Mouse (Mus musculus) stomach, embryonic 14.5 days (tissue): ENCODE measurements around the gene Smpd3. TPM values are rescaled to one million over a fixed set of nuclear protein-coding genes. Genes with fewer than 3 reads are reported as not detected.

Source experiments
- ATAC-seq: fragments of 200-750 bp; cut with Nextera tagmentation; 2 replicates; pipeline ENCODE4 v1.8.0; 2017; ENCODE audit warnings: low read depth, moderate TSS enrichment; ENCODE audit not compliant: insufficient number of reproducible peaks, insufficient read depth, low FRiP score
- H3K27ac ChIP-seq: fragments of 300-500 bp; sonication (generic); 2 replicates; pipeline ENCODE4 v1.5.1; 2014; ENCODE audit warnings: mild to moderate bottlenecking, low read length, moderate library complexity, mixed read lengths
- H3K27me3 ChIP-seq: fragments of 300-500 bp; sonication (generic); 2 replicates; pipeline ENCODE4 v1.6.1; 2014; ENCODE audit warnings: low read length, control low read depth, mixed read lengths; ENCODE audit not compliant: control insufficient read depth, insufficient read depth
- H3K36me3 ChIP-seq: fragments of 300-500 bp; sonication (generic); 2 replicates; pipeline ENCODE4 v1.6.1; 2014; ENCODE audit warnings: mild to moderate bottlenecking, control low read depth, low read length, moderate library complexity, mixed read lengths; ENCODE audit not compliant: control insufficient read depth, insufficient read depth
- H3K4me1 ChIP-seq: fragments of 300-500 bp; sonication (generic); 2 replicates; pipeline ENCODE4 v1.6.1; 2014; ENCODE audit warnings: low read length, control low read depth, mixed read lengths; ENCODE audit not compliant: control insufficient read depth, insufficient read depth
- H3K4me2 ChIP-seq: fragments of 300-500 bp; sonication (generic); replicated peaks from 2 replicates; pipeline ENCODE4 v1.6.1; 2014; ENCODE audit warnings: low read depth, low read length, control low read depth
- H3K4me3 ChIP-seq: fragments of 300-500 bp; sonication (generic); 2 replicates; pipeline ENCODE4 v1.5.1; 2014; ENCODE audit warnings: low read depth, low read length, control low read depth
- H3K9ac ChIP-seq: fragments of 300-500 bp; sonication (generic); replicated peaks from 2 replicates; pipeline ENCODE4 v1.6.1; 2014; ENCODE audit warnings: low read depth, mild to moderate bottlenecking, control low read depth, low read length, moderate library complexity, mixed read lengths
- H3K9me3 ChIP-seq: fragments of 300-500 bp; sonication (generic); 2 replicates; pipeline ENCODE4 v1.6.1; 2016; ENCODE audit warnings: low read depth, low read length, control low read depth; ENCODE audit not compliant: control insufficient read depth
- WGBS: fragments of 180-500 bp; shearing (Covaris S2); extraction: QIAGEN DNeasy Blood & Tissue Kit; methylation state at CpG from one replicate; pipeline ENCODE4 v1.1.7; 2014; 5-methylcytosine and 5-hydroxymethylcytosine counted together
- polyA plus RNA-seq: library from polyadenylated mRNA; unstranded; fragments of >200 nt; fragmentation: Nextera tagmentation; extraction: Ambion mirVana; gene quantifications from 2 replicates; pipeline ENCODE4 v1.2.1, GENCODE M21; 2014

Gene Smpd3
- polyA plus RNA-seq, 1 experiment from 2014 or later = 9.7 TPM

- Histone ChIP-seq H3K9ac (no peak overlapping the region), H3K4me3 (no peak overlapping the region), H3K4me2 (no peak overlapping the region), H3K27me3 (no peaks in the 10 kb centered on the region), H3K36me3 (no peaks in the 10 kb centered on the region), H3K9me3 (no peaks in the 10 kb centered on the region), H3K4me1 (no peaks in the 10 kb centered on the region), H3K27ac (no peak overlapping the region)
- ATAC-seq = no peak
- WGBS = 62% methylated on average over 5 of the region's 5 CpGs
These were observed 27.0 kb upstream of the Smpd3 start for GRCm38 (mm10) chr8:106364837-106365236.

GRCm38 (mm10) chr8:106364278-106364677 lies 26.5 kb upstream of the Smpd3 start:
- H3K4me3 ChIP-seq = no peak overlapping the region
- H3K4me1 ChIP-seq = no peaks in the 10 kb centered on the region
- no peak overlapping the region for H3K4me2 ChIP-seq
- no peak overlapping the region for H3K9ac ChIP-seq
- WGBS = 64% methylated on average over 8 of the region's 8 CpGs
- no peaks in the 10 kb centered on the region for H3K36me3 ChIP-seq
- H3K27me3 ChIP-seq = no peaks in the 10 kb centered on the region
- H3K27ac ChIP-seq = no peak overlapping the region
- no peaks in the 10 kb centered on the region for H3K9me3 ChIP-seq
- ATAC-seq = no peak

- H3K9me3 ChIP-seq = no peaks in the 10 kb centered on the region
- H3K9ac ChIP-seq = no peak overlapping the region
- ATAC-seq = no peak
- H3K36me3 ChIP-seq = no peaks in the 10 kb centered on the region
- H3K4me3 ChIP-seq = no peak overlapping the region
- H3K4me2 ChIP-seq = no peak overlapping the region
- H3K27ac ChIP-seq = no peak overlapping the region
- WGBS = 75% methylated on average over 8 of the region's 8 CpGs
- no peaks in the 10 kb centered on the region for H3K27me3 ChIP-seq
- H3K4me1 ChIP-seq = no peaks in the 10 kb centered on the region
These were observed 25.5 kb upstream of the Smpd3 start for GRCm38 (mm10) chr8:106363321-106363720.

GRCm38 (mm10) chr8:106359650-106360338 lies 22.0 kb upstream of the Smpd3 start:
- Histone ChIP-seq H3K9ac (no peak overlapping the region), H3K27me3 (no peaks in the 10 kb centered on the region), H3K27ac (no peak overlapping the region), H3K9me3 (no peaks in the 10 kb centered on the region), H3K4me1 (no peaks in the 10 kb centered on the region), H3K4me2 (no peak overlapping the region), H3K4me3 (no peak overlapping the region), H3K36me3 (no peaks in the 10 kb centered on the region)
- 71% methylated on average over 4 of the region's 4 CpGs for WGBS
- no peak for ATAC-seq

GRCm38 (mm10) chr8:106351135-106351534 lies 13.3 kb upstream of the Smpd3 start:
- no peak overlapping the region for H3K4me2 ChIP-seq
- H3K27me3 ChIP-seq = no peaks in the 10 kb centered on the region
- H3K4me1 ChIP-seq = no peaks in the 10 kb centered on the region
- no peak for ATAC-seq
- 56% methylated on average over 2 of the region's 2 CpGs for WGBS
- no peaks in the 10 kb centered on the region for H3K36me3 ChIP-seq
- H3K9me3 ChIP-seq = no peaks in the 10 kb centered on the region
- no peak overlapping the region for H3K4me3 ChIP-seq
- H3K9ac ChIP-seq = no peak overlapping the region
- no peak overlapping the region for H3K27ac ChIP-seq

- Histone ChIP-seq H3K4me2 (no peak overlapping the region), H3K36me3 (no peaks in the 10 kb centered on the region), H3K4me3 (no peak overlapping the region), H3K9ac (no peak overlapping the region), H3K27me3 (no peaks in the 10 kb centered on the region), H3K4me1 (no peaks in the 10 kb centered on the region), H3K9me3 (no peaks in the 10 kb centered on the region), H3K27ac (no peak overlapping the region)
- no peak for ATAC-seq
- WGBS = 64% methylated on average over 11 of the region's 11 CpGs
These were observed 11.6 kb upstream of the Smpd3 start for GRCm38 (mm10) chr8:106349398-106349797.

GRCm38 (mm10) chr8:106346123-106346522 lies 8.3 kb upstream of the Smpd3 start:
- no peak overlapping the region for H3K4me3 ChIP-seq
- H3K4me1 ChIP-seq = no peaks in the 10 kb centered on the region
- 75% methylated on average over 6 of the region's 6 CpGs for WGBS
- no peaks in the 10 kb centered on the region for H3K36me3 ChIP-seq
- ATAC-seq = no peak
- H3K9me3 ChIP-seq = no peaks in the 10 kb centered on the region
- H3K27me3 ChIP-seq = no peaks in the 10 kb centered on the region
- no peak overlapping the region for H3K9ac ChIP-seq
- H3K27ac ChIP-seq = no peak overlapping the region
- no peak overlapping the region for H3K4me2 ChIP-seq

GRCm38 (mm10) chr8:106343471-106343870 lies 5.7 kb upstream of the Smpd3 start:
- H3K9ac ChIP-seq = no peak overlapping the region
- ATAC-seq = no peak
- WGBS = 71% methylated on average over 5 of the region's 5 CpGs
- no peaks in the 10 kb centered on the region for H3K4me1 ChIP-seq
- no peaks in the 10 kb centered on the region for H3K9me3 ChIP-seq
- no peaks in the 10 kb centered on the region for H3K27me3 ChIP-seq
- no peaks in the 10 kb centered on the region for H3K36me3 ChIP-seq
- no peak overlapping the region for H3K27ac ChIP-seq
- no peak overlapping the region for H3K4me3 ChIP-seq
- no peak overlapping the region for H3K4me2 ChIP-seq

GRCm38 (mm10) chr8:106342828-106343227 lies 5.0 kb upstream of the Smpd3 start:
- Histone ChIP-seq H3K27ac (no peak overlapping the region), H3K27me3 (no peaks in the 10 kb centered on the region), H3K4me3 (no peak overlapping the region), H3K9ac (no peak overlapping the region), H3K4me2 (no peak overlapping the region), H3K36me3 (no peaks in the 10 kb centered on the region), H3K9me3 (no peaks in the 10 kb centered on the region), H3K4me1 (no peaks in the 10 kb centered on the region)
- 48% methylated on average over 7 of the region's 7 CpGs for WGBS
- no peak for ATAC-seq
